Mouse (Mus musculus): ENCODE results near the gene Dpf3.

- TF ChIP-seq EP300 (IDR thresholded peaks at IDR 0.05; ENCODE audit: low read depth) (no peak), CTCF (IDR thresholded peaks at IDR 0.05; ENCODE audit: low read depth) (no peak)
Measured at GRCm38 (mm10) chr12:83178770-83179169, 308.7 kb downstream of the Dpf3 start.
